Mouse (Mus musculus) heart, postnatal 0 days (tissue): ENCODE data around the gene Cog5. TPM values are rescaled to one million over a fixed set of nuclear protein-coding genes. Genes with fewer than 3 reads are reported as not detected.

Experiments used
- ATAC-seq: fragments of 200-750 bp; cut with Nextera tagmentation; 2 replicates; pipeline ENCODE4 v1.8.0; 2017; ENCODE audit warnings: low read depth, moderate number of reproducible peaks, moderate library complexity; ENCODE audit not compliant: insufficient read depth
- DNase-seq: peaks from one replicate; pipeline ENCODE4 v3.0.0-alpha.2; 2016; ENCODE audit warnings: low spot score
- H3K27ac ChIP-seq: fragments of 300-500 bp; sonication (generic); 2 replicates; pipeline ENCODE4 v1.5.1; 2014; ENCODE audit warnings: low read depth, mild to moderate bottlenecking
- H3K27me3 ChIP-seq: fragments of 300-500 bp; sonication (generic); 2 replicates; pipeline ENCODE4 v1.6.1; 2014; ENCODE audit warnings: low read length, mixed read lengths; ENCODE audit not compliant: control insufficient read depth, insufficient read depth
- H3K36me3 ChIP-seq: fragments of 300-500 bp; sonication (generic); replicated peaks from 2 replicates; pipeline ENCODE4 v1.6.1; 2014; ENCODE audit warnings: low read length, mixed read lengths; ENCODE audit not compliant: control insufficient read depth, insufficient read depth
- H3K4me1 ChIP-seq: fragments of 300-500 bp; sonication (generic); 2 replicates; pipeline ENCODE4 v1.6.1; 2014; ENCODE audit warnings: antibody characterized with exemption; ENCODE audit not compliant: control insufficient read depth, insufficient read depth
- H3K4me2 ChIP-seq: fragments of 300-500 bp; sonication (generic); 2 replicates; pipeline ENCODE4 v1.6.1; 2014; ENCODE audit warnings: low read depth, mild to moderate bottlenecking, low read length, moderate library complexity
- H3K4me3 ChIP-seq: fragments of 300-500 bp; sonication (generic); 2 replicates; pipeline ENCODE4 v1.5.1; 2014; ENCODE audit warnings: low read depth, low read length
- H3K9ac ChIP-seq: fragments of 300-500 bp; sonication (generic); replicated peaks from 2 replicates; pipeline ENCODE4 v1.6.1; 2014; ENCODE audit warnings: low read depth, low read length, mixed read lengths
- H3K9me3 ChIP-seq: fragments of 300-500 bp; sonication (generic); replicated peaks from 2 replicates; pipeline ENCODE4 v1.6.1; 2016; ENCODE audit warnings: low read length; ENCODE audit not compliant: control insufficient read depth
- CTCF ChIP-seq: IDR thresholded peaks from 2 replicates; pipeline ENCODE4 v1.5.1; 2016; ENCODE audit warnings: antibody characterized with exemption, control low read depth, low read depth
- EP300 ChIP-seq: IDR thresholded peaks from 2 replicates; pipeline ENCODE4 v1.6.1; 2016; ENCODE audit warnings: antibody characterized with exemption, low read depth
- WGBS: fragments of 180-500 bp; shearing (Covaris S2); extraction: QIAGEN DNeasy Blood & Tissue Kit; methylation state at CpG from one replicate; pipeline ENCODE4 v1.1.7; 2014; 5-methylcytosine and 5-hydroxymethylcytosine counted together
- polyA plus RNA-seq: library from polyadenylated mRNA; unstranded; fragments of >200 nt; fragmentation: Nextera tagmentation; extraction: Ambion mirVana; gene quantifications from 2 replicates; pipeline ENCODE4 v1.2.1, GENCODE M21; 2015
- total RNA-seq: library from RNA; depleted of rRNA; stranded (reverse); fragments of >200 nt; gene quantifications from 2 replicates; pipeline ENCODE4 v1.2.3, GENCODE M21; 2014; ENCODE audit warnings: low replicate concordance

Cog5 gene
- total and polyA plus RNA-seq, 2 experiments from 2014 or later = 22.4 to 58.4 TPM

GRCm38 (mm10) chr12:31895888-31896287 lies 241.2 kb downstream of the Cog5 start:
- Histone ChIP-seq H3K27me3 (no peaks in the 10 kb centered on the region), H3K4me3 (no peak overlapping the region), H3K4me2 (no peak overlapping the region), H3K27ac (no peak overlapping the region), H3K4me1 (peaks cover 8% of the 10 kb centered on the region; the same call in 1 of the 2 replicates), H3K36me3 (peaks cover 5% of the 10 kb centered on the region; the same call in 1 of the 2 replicates), H3K9me3 (no peaks in the 10 kb centered on the region), H3K9ac (no peak overlapping the region)
- no peak for DNase-seq
- no peak for TF ChIP-seq CTCF
- TF ChIP-seq EP300 = no peak
- 35% methylated on average over 2 of the region's 2 CpGs for WGBS
- ATAC-seq = no peak

GRCm38 (mm10) chr12:31896295-31896694 lies 241.6 kb downstream of the Cog5 start:
- no peak overlapping the region for H3K27ac ChIP-seq
- no peaks in the 10 kb centered on the region for H3K9me3 ChIP-seq
- no peak overlapping the region for H3K4me3 ChIP-seq
- peaks cover 5% of the 10 kb centered on the region; the same call in 1 of the 2 replicates for H3K36me3 ChIP-seq
- ATAC-seq (no peak), DNase-seq (no peak)
- TF ChIP-seq EP300 (no peak), CTCF (no peak)
- H3K4me1 ChIP-seq = peaks cover 8% of the 10 kb centered on the region; the same call in 1 of the 2 replicates
- no peak overlapping the region for H3K4me2 ChIP-seq
- 62% methylated on average over 5 of the region's 5 CpGs for WGBS
- H3K27me3 ChIP-seq = no peaks in the 10 kb centered on the region
- H3K9ac ChIP-seq = no peak overlapping the region

GRCm38 (mm10) chr12:31896986-31897385 lies 242.3 kb downstream of the Cog5 start:
- H3K9ac ChIP-seq = no peak overlapping the region
- no peaks in the 10 kb centered on the region for H3K27me3 ChIP-seq
- peaks cover 8% of the 10 kb centered on the region; the same call in 1 of the 2 replicates for H3K4me1 ChIP-seq
- no peak overlapping the region for H3K4me3 ChIP-seq
- 68% methylated on average over 8 of the region's 8 CpGs for WGBS
- H3K27ac ChIP-seq = no peak overlapping the region
- peaks cover 8% of the 10 kb centered on the region for H3K36me3 ChIP-seq
- no peak for TF ChIP-seq EP300
- peak; percentile 26; the same call in 1 of the 2 replicates for TF ChIP-seq CTCF
- no peaks in the 10 kb centered on the region for H3K9me3 ChIP-seq
- H3K4me2 ChIP-seq = no peak overlapping the region
- DNase-seq (peak; percentile 15), ATAC-seq (no peak)

- Histone ChIP-seq H3K9ac (no peak overlapping the region), H3K36me3 (peaks cover 11% of the 10 kb centered on the region), H3K4me1 (peaks cover 8% of the 10 kb centered on the region; the same call in 1 of the 2 replicates), H3K9me3 (no peaks in the 10 kb centered on the region), H3K4me3 (no peak overlapping the region), H3K4me2 (no peak overlapping the region), H3K27me3 (no peaks in the 10 kb centered on the region), H3K27ac (no peak overlapping the region)
- ATAC-seq (no peak), DNase-seq (no peak)
- no peak for TF ChIP-seq EP300
- no peak for TF ChIP-seq CTCF
- 71% methylated on average over 7 of the region's 7 CpGs for WGBS
Measured at GRCm38 (mm10) chr12:31897456-31897855, 242.8 kb downstream of the Cog5 start.

- Histone ChIP-seq H3K27ac (no peak overlapping the region), H3K4me3 (no peak overlapping the region), H3K36me3 (peaks cover 11% of the 10 kb centered on the region), H3K9ac (no peak overlapping the region), H3K27me3 (no peaks in the 10 kb centered on the region), H3K9me3 (no peaks in the 10 kb centered on the region), H3K4me2 (no peak overlapping the region), H3K4me1 (peaks cover 7% of the 10 kb centered on the region; the same call in 1 of the 2 replicates)
- ATAC-seq (no peak), DNase-seq (no peak)
- WGBS = 76% methylated on average over 4 of the region's 4 CpGs
- no peak for TF ChIP-seq EP300
- no peak for TF ChIP-seq CTCF
Measured at GRCm38 (mm10) chr12:31900391-31900914, 245.8 kb downstream of the Cog5 start.
